Mouse (Mus musculus): ENCODE data around the gene Gm8020. TPM values are rescaled to one million over a fixed set of nuclear protein-coding genes. Genes with fewer than 3 reads are reported as not detected.

Gene Gm8020
- polyA plus RNA-seq (2012; rRNA removed): not detected in 2 replicates

DNA sequence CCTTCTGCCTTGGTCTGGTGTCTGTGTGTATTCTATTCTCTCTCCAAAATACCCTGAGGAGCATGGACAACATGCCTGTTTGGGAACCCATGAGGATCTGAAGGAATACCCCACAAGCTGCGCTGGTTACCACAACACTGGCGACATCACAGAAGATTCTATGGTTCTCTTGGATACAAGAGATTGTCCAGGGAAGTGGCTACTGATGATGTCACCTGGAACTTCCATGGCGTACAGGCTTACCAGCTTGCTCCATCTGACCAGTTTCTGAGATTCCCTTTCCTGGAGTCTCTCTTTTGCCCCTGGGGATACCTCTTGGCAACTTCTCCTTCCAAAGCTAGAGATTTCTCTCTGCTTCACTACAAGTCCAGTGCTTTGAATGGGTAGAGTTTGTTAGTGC lies at the start of gene Gm8020:
Gene Gm8020 (minus strand): TSS at position 101 of the 400 bp plus-strand sequence.

DNA sequence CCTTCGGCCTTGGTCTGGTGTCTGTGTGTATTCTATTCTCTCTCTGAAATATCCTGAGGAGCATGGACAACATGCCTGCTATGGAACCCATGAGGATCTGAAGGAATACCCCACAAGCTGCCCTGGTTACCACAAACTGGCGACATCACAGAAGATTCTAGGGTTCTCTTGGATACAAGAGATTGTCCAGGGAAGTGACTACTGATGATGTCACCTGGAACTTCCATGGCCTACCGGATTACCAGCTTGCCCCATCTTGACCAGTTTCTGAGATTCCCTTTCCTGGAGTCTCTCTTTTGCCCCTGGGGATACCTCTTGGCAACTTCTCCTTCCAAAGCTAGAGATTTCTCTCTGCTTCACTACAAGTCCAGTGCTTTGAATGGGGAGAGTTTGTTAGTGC lies 22.0 kb upstream of the Gm8020 start, which contains the start of gene Gm8024:
Gene Gm8024 (minus strand): TSS at position 101 of the 400 bp plus-strand sequence.

DNA sequence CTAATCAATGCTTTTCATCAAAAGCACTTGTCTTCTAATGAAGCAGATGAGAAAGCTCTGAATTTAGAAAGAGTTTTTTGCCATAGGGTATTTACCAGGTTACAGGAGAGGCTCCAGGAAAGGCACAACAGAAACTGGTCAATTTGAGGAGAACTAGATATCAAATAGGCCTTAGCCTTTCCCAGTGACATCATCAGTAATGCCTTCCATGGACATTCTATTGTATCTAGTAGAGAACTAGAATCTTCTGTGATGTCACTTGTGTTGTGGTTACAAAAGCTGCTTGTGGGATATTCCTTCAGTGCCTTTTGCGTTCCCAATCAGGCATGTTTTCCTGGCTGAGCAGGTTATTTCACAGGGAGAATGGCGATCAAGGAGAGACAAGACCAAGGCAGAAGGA lies 38.6 kb downstream of the Gm8020 start, which contains the start of gene Gm8011:
Gene Gm8011 (plus strand): TSS at position 301 of the 400 bp plus-strand sequence.

Other genes with a start within 250 kb of the Gm8020 start
- not detected in 2 replicates for gene Gm17026, start 242.3 kb downstream of the Gm8020 start, polyA plus RNA-seq (2012; rRNA removed)
- gene Gm9611, start 205.0 kb downstream of the Gm8020 start, polyA plus RNA-seq (2012; rRNA removed): not detected in 2 replicates
- gene Gm7995, start 192.1 kb downstream of the Gm8020 start, polyA plus RNA-seq (2012; rRNA removed): not detected in 2 replicates
- gene Gm8005, start 62.7 kb downstream of the Gm8020 start, polyA plus RNA-seq (2012; rRNA removed): not detected in 2 replicates
- gene Gm8011, start 38.5 kb downstream of the Gm8020 start, polyA plus RNA-seq (2012; rRNA removed): not detected in 2 replicates
- not detected in 2 replicates for gene Gm8024, start 21.9 kb upstream of the Gm8020 start, polyA plus RNA-seq (2012; rRNA removed)
- gene Gm17124, start 97.5 kb upstream of the Gm8020 start, polyA plus RNA-seq (2012; rRNA removed): not detected in 2 replicates
- gene Gm3633, start 139.6 kb upstream of the Gm8020 start, polyA plus RNA-seq (2012; rRNA removed): not detected in 2 replicates
- gene Gm10378, start 153.6 kb upstream of the Gm8020 start, polyA plus RNA-seq (2012; rRNA removed): not detected in 2 replicates